In genomic region chr7:128383726-128384463, GRCm38 (mm10) we compare ENCODE assay signal across 13 mouse cellular contexts. TPM values are rescaled to one million over a fixed set of nuclear protein-coding genes. Genes with fewer than 3 reads are reported as not detected.
DNase-seq lines count a peak whose midpoint lies in the region; ATAC-seq and TF ChIP-seq lines count a peak whose summit lies in the region.
"Had no signal": no experiment of that assay in that cellular context is flagged by ENCODE, and none has a peak within 500 bp of the region (broad histone marks: within the 10 kb centered on the region; RNA-seq: fewer than 3 reads in every experiment).

No protein-coding gene starts in this region.

- DNase-seq in spleen, postnatal 36 days (ENCODE audit: low spot score in 2 of 2): peak; percentile 38 to 51
- DNase-seq in spleen, adult 18-20 months: no peak
- no peak for DNase-seq in embryo, embryonic 10.5 days (ENCODE audit: low spot score)
- DNase-seq in adrenal gland, postnatal 14 days: no peak
- no peak for DNase-seq in frontal cortex, postnatal 14 days (ENCODE audit: low spot score in 2 of 2)
- DNase-seq: cerebellum, adult 18-20 months; gastrocnemius, postnatal 36 days; left cerebral cortex, postnatal 4 days; lung, embryonic 14.5 days had no signal

- H3K4me3 ChIP-seq in bone marrow macrophage, adult 2 months (ENCODE audit: insufficient read depth, low read length): no peak overlapping the region
- H3K4me3 ChIP-seq: intestine, embryonic 15.5 days had no signal

- ATAC-seq in neutrophil, adult 5-6 weeks (ENCODE audit: extremely low read depth, insufficient number of reproducible peaks, low FRiP score, poor library complexity, severe bottlenecking): peak; percentile 52; the same call in 1 of the 2 replicates
- ATAC-seq: intestine, embryonic 15.5 days had no signal

- TF ChIP-seq CTCF in bone marrow macrophage, adult 2 months (IDR thresholded peaks at IDR 0.05; ENCODE audit: low read depth, low read length): no peak

- H3K27ac ChIP-seq in bone marrow macrophage, adult 2 months (ENCODE audit: insufficient read depth, low read depth, low read length): 0 out of 2 replicates have a peak overlapping the region, but pooled peaks have one; percentile 8
- H3K27ac ChIP-seq: intestine, embryonic 15.5 days; kidney, postnatal 0 days had no signal

- TF ChIP-seq POLR2A in bone marrow macrophage, adult 2 months (IDR thresholded peaks at IDR 0.05; ENCODE audit: borderline replicate concordance, low read depth, low read length): no peak

- H3K4me1 ChIP-seq in bone marrow macrophage, adult 2 months (ENCODE audit: control insufficient read depth, insufficient read depth, low read length): peaks cover 52% of the 10 kb centered on the region

RNA-seq across cellular contexts. Expression of gene Rgs10, which starts 34.7 kb away (rescaled TPM):
- polyA plus RNA-seq in bone marrow macrophage, adult 2 months (2012; ENCODE audit: insufficient read depth, insufficient read length, missing spikeins): 731 and 826 TPM in 2 replicates
- total RNA-seq in neutrophil, adult 5-6 weeks (2017): 27.0 and 28.9 TPM in 2 replicates
- total RNA-seq in adrenal gland, postnatal 14 days (2021): 14.4 and 22.4 TPM in 2 replicates

Comparison
In these comparisons a context has a peak if more than half of its experiments do, and no peak if none do; other contexts are left out.
1. DNase-seq: peak in spleen, postnatal 36 days (2 of 2); none in spleen, adult 18-20 months (0 of 2), embryo, embryonic 10.5 days (single experiment), adrenal gland, postnatal 14 days (single experiment) and frontal cortex, postnatal 14 days (0 of 2).